Mouse (Mus musculus) kidney, postnatal 10 days (tissue): ENCODE results near the gene Pfkl.
A peak's percentile ranks its signal among the peaks of the same experiment; 100 is the strongest.
"Not testable (repeated sequence)": the region's sequence is repeated elsewhere in the genome, so short reads cannot be mapped to it uniquely, and the experiment has no call there.

Source experiments
- DNase-seq: peaks from one replicate; pipeline ENCODE4 v3.0.0; 2021; ENCODE audit warnings: mixed read lengths

The Pfkl gene

GRCm38 (mm10) chr10:78009945-78010293, at the start of gene Pfkl:
TSS of gene Pfkl (minus strand) at chr10:78010083.
- no peak for DNase-seq

GRCm38 (mm10) chr10:78057056-78057455, 47.2 kb upstream of the Pfkl start:
- DNase-seq, result no peak

- DNase-seq, result peak; percentile 41
These were observed 45.0 kb upstream of the Pfkl start for GRCm38 (mm10) chr10:78054633-78055565.

GRCm38 (mm10) chr10:78049519-78050035, 39.7 kb upstream of the Pfkl start:
- no peak for DNase-seq

- no peak for DNase-seq
These were observed 38.3 kb upstream of the Pfkl start for GRCm38 (mm10) chr10:78048061-78048730.

- no peak for DNase-seq
These were observed 36.5 kb upstream of the Pfkl start for GRCm38 (mm10) chr10:78046388-78046787.

- DNase-seq, result no peak
These were observed 34.6 kb upstream of the Pfkl start for GRCm38 (mm10) chr10:78044531-78044930.

GRCm38 (mm10) chr10:78043406-78043836, 33.5 kb upstream of the Pfkl start, which contains the start of gene Aire:
TSS of gene Aire (minus strand) at chr10:78043610.
- peak; percentile 75 for DNase-seq

- DNase-seq, result no peak
These were observed 33.0 kb upstream of the Pfkl start for GRCm38 (mm10) chr10:78042697-78043405.

GRCm38 (mm10) chr10:78042096-78042495, 32.2 kb upstream of the Pfkl start:
- no peak for DNase-seq

GRCm38 (mm10) chr10:78041647-78042046, 31.8 kb upstream of the Pfkl start, which contains the start of gene Dnmt3l:
TSS of gene Dnmt3l (plus strand) at chr10:78041947.
- no peak for DNase-seq

- no peak for DNase-seq
These were observed 27.3 kb upstream of the Pfkl start for GRCm38 (mm10) chr10:78037139-78037538.

- DNase-seq, result no peak
These were observed 22.1 kb upstream of the Pfkl start for GRCm38 (mm10) chr10:78031987-78032386.

GRCm38 (mm10) chr10:78029080-78029479, 19.2 kb upstream of the Pfkl start:
- DNase-seq, result no peak

GRCm38 (mm10) chr10:78028129-78028528, 18.2 kb upstream of the Pfkl start:
- DNase-seq, result peak; percentile 87

- not testable (repeated sequence) for DNase-seq
These were observed 15.6 kb upstream of the Pfkl start for GRCm38 (mm10) chr10:78025453-78025852.

- DNase-seq, result not testable (repeated sequence)
These were observed 10.1 kb upstream of the Pfkl start for GRCm38 (mm10) chr10:78019984-78020383.

- no peak for DNase-seq
These were observed 9.4 kb upstream of the Pfkl start for GRCm38 (mm10) chr10:78019291-78019690.

- peak; percentile 92 for DNase-seq
These were observed 8.9 kb upstream of the Pfkl start for GRCm38 (mm10) chr10:78018797-78019203.

GRCm38 (mm10) chr10:78016366-78016765, 6.5 kb upstream of the Pfkl start:
- DNase-seq, result no peak

GRCm38 (mm10) chr10:78015489-78015888, 5.6 kb upstream of the Pfkl start:
- no peak for DNase-seq

- DNase-seq, result no peak
These were observed 3.0 kb upstream of the Pfkl start for GRCm38 (mm10) chr10:78012661-78013495.
